Mouse (Mus musculus) layer of hippocampus, adult 18-20 months (tissue): ENCODE measurements at regions not wholly inside any gene's neighbourhood (a gene's known extent, or its start where the extent isn't known, plus 50 kb on each side); places are given as distances from the start of the nearest gene placed in this dataset.

Experiments used
- DNase-seq, 2 experiments: peaks; one replicate each; pipeline ENCODE4 v3.0.0; 2022; ENCODE audit warnings: low spot score in 2 of 2

DNA sequence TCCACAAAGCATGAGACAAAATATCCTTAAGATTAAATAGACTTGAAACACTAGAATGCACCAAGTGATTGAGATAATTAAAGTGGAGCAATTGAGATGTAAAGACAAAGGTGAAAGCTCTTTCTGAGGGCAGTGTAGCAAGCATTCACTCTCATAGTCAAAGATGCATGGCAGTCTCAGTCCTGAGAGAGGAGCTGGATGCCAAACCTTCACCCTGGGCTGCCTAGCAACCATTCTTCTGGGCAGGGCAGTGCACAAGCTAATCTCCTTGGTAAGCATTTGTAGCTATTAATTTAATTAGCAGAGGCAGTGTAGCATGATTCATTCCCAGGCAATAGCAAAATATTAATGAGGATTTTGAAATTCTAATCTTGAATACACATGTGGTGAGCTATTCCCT, 1166.0 kb downstream of the D3Ertd751e start:
- no peak for DNase-seq

DNA sequence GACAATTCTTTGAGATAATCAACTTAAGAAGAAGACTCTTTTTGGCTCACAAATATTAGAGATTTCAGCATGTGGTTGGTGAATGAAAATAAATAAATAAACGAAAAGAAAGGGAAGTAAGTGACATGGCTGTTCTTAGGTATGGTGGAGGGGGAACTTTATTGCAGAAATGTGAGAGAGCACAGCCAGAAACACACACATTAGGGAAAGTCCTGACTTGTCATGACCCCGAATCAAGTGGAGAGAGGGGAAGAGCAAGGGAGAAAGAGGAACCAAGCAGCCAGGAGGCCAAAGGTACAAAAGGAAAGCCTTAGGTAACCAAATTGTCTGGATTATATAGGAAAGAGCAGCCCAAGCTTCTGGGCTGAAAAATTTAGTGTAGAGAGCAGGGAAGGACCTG, 1172.7 kb downstream of the D3Ertd751e start:
- DNase-seq = no peak

DNA sequence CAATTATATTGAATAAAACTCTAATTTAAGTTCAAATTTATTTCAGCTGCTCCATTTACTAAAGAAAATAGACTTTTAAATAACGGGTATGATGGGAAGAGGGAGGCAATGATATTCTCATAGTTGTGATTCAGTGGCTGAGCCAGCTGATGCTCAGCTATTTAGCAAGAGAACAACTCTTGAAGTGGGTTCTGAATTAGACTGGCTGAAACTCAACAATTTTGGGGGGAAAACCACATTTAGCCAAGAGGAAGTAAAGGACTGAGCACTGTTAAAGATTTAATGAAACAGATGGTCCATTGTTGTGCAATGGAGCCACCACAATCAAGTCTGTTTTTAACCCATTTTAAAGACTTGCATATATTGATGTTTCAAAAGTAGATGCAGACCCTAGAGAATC, 1193.0 kb downstream of the D3Ertd751e start:
- DNase-seq = no peak

DNA sequence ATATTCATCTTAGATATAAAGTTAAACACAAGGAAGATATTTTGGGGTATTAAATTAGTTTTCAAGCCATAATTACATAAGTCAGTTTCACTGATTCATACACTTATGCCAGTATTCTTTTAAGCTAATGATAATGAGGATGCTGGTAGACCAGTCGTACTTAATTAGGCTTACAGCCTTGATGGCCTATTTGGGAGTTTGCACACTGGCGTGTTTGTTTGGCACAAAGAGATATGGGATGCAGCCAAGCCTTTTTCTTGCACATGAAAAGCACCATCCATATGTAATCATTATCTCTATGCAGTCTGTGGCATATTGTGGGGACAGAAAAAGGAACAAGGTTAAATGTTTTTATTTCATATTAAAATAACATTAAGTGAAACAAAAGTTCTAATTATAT, 1234.7 kb downstream of the D3Ertd751e start:
- no peak for DNase-seq
